Mouse (Mus musculus): ENCODE measurements at regions not wholly inside any gene's neighbourhood (a gene's known extent, or its start where the extent isn't known, plus 50 kb on each side); places are given as distances from the start of the nearest gene placed in this dataset.

GRCm38 (mm10) chr12:79942563-79943131, 170.2 kb downstream of the Zfp36l1 start:
- ATAC-seq (ENCODE audit: low FRiP score) = no peak
- no peaks in the 10 kb centered on the region for H3K27me3 ChIP-seq
- WGBS = 65% methylated on average over 10 of the region's 10 CpGs
- no peaks in the 10 kb centered on the region for H3K36me3 ChIP-seq
- no peak overlapping the region for H3K4me2 ChIP-seq
- peaks cover 15% of the 10 kb centered on the region for H3K4me1 ChIP-seq (replicated peaks)
- H3K4me3 ChIP-seq = no peak overlapping the region
- no peak overlapping the region for H3K9ac ChIP-seq
- H3K27ac ChIP-seq = no peak overlapping the region
- H3K9me3 ChIP-seq = no peaks in the 10 kb centered on the region

- Histone ChIP-seq H3K9me3 (no peaks in the 10 kb centered on the region), H3K36me3 (no peaks in the 10 kb centered on the region), H3K27ac (no peak overlapping the region), H3K4me1 (replicated peaks) (peaks cover 15% of the 10 kb centered on the region), H3K4me2 (no peak overlapping the region), H3K4me3 (no peak overlapping the region), H3K9ac (no peak overlapping the region), H3K27me3 (no peaks in the 10 kb centered on the region)
- WGBS = 54% methylated on average over 3 of the region's 3 CpGs
- ATAC-seq (ENCODE audit: low FRiP score) = no peak
Measured at GRCm38 (mm10) chr12:79941828-79942227, 171.0 kb downstream of the Zfp36l1 start.

GRCm38 (mm10) chr12:79939436-79939835, 173.4 kb downstream of the Zfp36l1 start:
- WGBS = 93% methylated on average over 9 of the region's 9 CpGs
- ATAC-seq (ENCODE audit: low FRiP score) = no peak

GRCm38 (mm10) chr12:79937876-79938275, 174.9 kb downstream of the Zfp36l1 start:
- WGBS = 95% methylated on average over 4 of the region's 4 CpGs
- Histone ChIP-seq H3K4me1 (replicated peaks) (no peaks in the 10 kb centered on the region), H3K4me2 (no peak overlapping the region), H3K9ac (no peak overlapping the region), H3K27ac (no peak overlapping the region), H3K36me3 (no peaks in the 10 kb centered on the region), H3K4me3 (no peak overlapping the region), H3K27me3 (no peaks in the 10 kb centered on the region), H3K9me3 (no peaks in the 10 kb centered on the region)
- ATAC-seq (ENCODE audit: low FRiP score) = no peak

More at GRCm38 (mm10) chr12:79939436-79939835, 173.4 kb downstream of the Zfp36l1 start:
- Histone ChIP-seq H3K9ac (no peak overlapping the region), H3K9me3 (no peaks in the 10 kb centered on the region), H3K4me1 (replicated peaks) (0 out of 2 replicates have a peak, but pooled peaks cover 2% of the 10 kb centered on the region), H3K36me3 (no peaks in the 10 kb centered on the region), H3K27ac (no peak overlapping the region), H3K4me3 (no peak overlapping the region), H3K27me3 (no peaks in the 10 kb centered on the region), H3K4me2 (no peak overlapping the region)

GRCm38 (mm10) chr12:79936698-79937097, 176.1 kb downstream of the Zfp36l1 start:
- 60% methylated on average over 5 of the region's 5 CpGs for WGBS
- no peak overlapping the region for H3K4me3 ChIP-seq
- ATAC-seq (ENCODE audit: low FRiP score) = no peak

GRCm38 (mm10) chr12:79934091-79934490, 178.7 kb downstream of the Zfp36l1 start:
- no peaks in the 10 kb centered on the region for H3K27me3 ChIP-seq
- no peak overlapping the region for H3K27ac ChIP-seq
- ATAC-seq (ENCODE audit: low FRiP score) = no peak
- WGBS = 37% methylated on average over 7 of the region's 7 CpGs
- no peak overlapping the region for H3K4me3 ChIP-seq
- no peaks in the 10 kb centered on the region for H3K9me3 ChIP-seq
- H3K36me3 ChIP-seq = no peaks in the 10 kb centered on the region
- H3K9ac ChIP-seq = no peak overlapping the region
- H3K4me2 ChIP-seq = no peak overlapping the region
- H3K4me1 ChIP-seq (replicated peaks) = peaks cover 9% of the 10 kb centered on the region

More at GRCm38 (mm10) chr12:79936698-79937097, 176.1 kb downstream of the Zfp36l1 start:
- peak overlapping the region; percentile 60; the same call in 1 of the 2 replicates for H3K27ac ChIP-seq
- peaks cover 1% of the 10 kb centered on the region for H3K4me1 ChIP-seq (replicated peaks)
- no peak overlapping the region for H3K9ac ChIP-seq
- H3K9me3 ChIP-seq = no peaks in the 10 kb centered on the region
- H3K27me3 ChIP-seq = no peaks in the 10 kb centered on the region
- H3K36me3 ChIP-seq = no peaks in the 10 kb centered on the region
- H3K4me2 ChIP-seq = no peak overlapping the region

GRCm38 (mm10) chr12:79932905-79933304, 179.9 kb downstream of the Zfp36l1 start:
- ATAC-seq (ENCODE audit: low FRiP score) = no peak
- no peak overlapping the region for H3K4me3 ChIP-seq
- no peak overlapping the region for H3K4me2 ChIP-seq
- no peak overlapping the region for H3K9ac ChIP-seq
- H3K36me3 ChIP-seq = no peaks in the 10 kb centered on the region
- H3K4me1 ChIP-seq (replicated peaks) = peaks cover 21% of the 10 kb centered on the region
- WGBS = 72% methylated on average over 7 of the region's 7 CpGs
- H3K27me3 ChIP-seq = no peaks in the 10 kb centered on the region
- H3K9me3 ChIP-seq = no peaks in the 10 kb centered on the region
- H3K27ac ChIP-seq = no peak overlapping the region

- no peak overlapping the region for H3K9ac ChIP-seq
- peaks cover 35% of the 10 kb centered on the region for H3K4me1 ChIP-seq (replicated peaks)
- no peak overlapping the region for H3K27ac ChIP-seq
Measured at GRCm38 (mm10) chr12:79931455-79931854, 181.4 kb downstream of the Zfp36l1 start.

GRCm38 (mm10) chr12:79929846-79930245, 183.0 kb downstream of the Zfp36l1 start:
- Histone ChIP-seq H3K4me1 (replicated peaks) (peaks cover 51% of the 10 kb centered on the region), H3K27me3 (no peaks in the 10 kb centered on the region), H3K4me3 (no peak overlapping the region), H3K9me3 (no peaks in the 10 kb centered on the region), H3K9ac (no peak overlapping the region), H3K27ac (no peak overlapping the region), H3K4me2 (no peak overlapping the region), H3K36me3 (no peaks in the 10 kb centered on the region)
- no peak for ATAC-seq (ENCODE audit: low FRiP score)
- WGBS = 85% methylated on average over 6 of the region's 6 CpGs

More at GRCm38 (mm10) chr12:79931455-79931854, 181.4 kb downstream of the Zfp36l1 start:
- H3K4me2 ChIP-seq = no peak overlapping the region
- H3K36me3 ChIP-seq = no peaks in the 10 kb centered on the region
- no peak for ATAC-seq (ENCODE audit: low FRiP score)
- H3K27me3 ChIP-seq = no peaks in the 10 kb centered on the region
- no peaks in the 10 kb centered on the region for H3K9me3 ChIP-seq
- no peak overlapping the region for H3K4me3 ChIP-seq
- 56% methylated on average over 5 of the region's 5 CpGs for WGBS

GRCm38 (mm10) chr12:79928739-79929380, 184.0 kb downstream of the Zfp36l1 start:
- peaks cover 60% of the 10 kb centered on the region for H3K4me1 ChIP-seq (replicated peaks)
- no peak for ATAC-seq (ENCODE audit: low FRiP score)
- H3K4me2 ChIP-seq = no peak overlapping the region
- H3K4me3 ChIP-seq = no peak overlapping the region
- H3K27ac ChIP-seq = peak overlapping the region; percentile 60; the same call in 1 of the 2 replicates
- WGBS = 49% methylated on average over 6 of the region's 6 CpGs
- no peaks in the 10 kb centered on the region for H3K27me3 ChIP-seq
- no peaks in the 10 kb centered on the region for H3K36me3 ChIP-seq
- no peak overlapping the region for H3K9ac ChIP-seq
- H3K9me3 ChIP-seq = no peaks in the 10 kb centered on the region

GRCm38 (mm10) chr12:79928298-79928697, 184.5 kb downstream of the Zfp36l1 start:
- no peak overlapping the region for H3K4me2 ChIP-seq
- ATAC-seq (ENCODE audit: low FRiP score) = no peak
- H3K4me3 ChIP-seq = no peak overlapping the region
- H3K4me1 ChIP-seq (replicated peaks) = peaks cover 60% of the 10 kb centered on the region
- H3K27me3 ChIP-seq = no peaks in the 10 kb centered on the region
- no peak overlapping the region for H3K9ac ChIP-seq
- 26% methylated on average over 4 of the region's 4 CpGs for WGBS
- H3K27ac ChIP-seq = peak overlapping the region; percentile 97; the same call in 1 of the 2 replicates
- no peaks in the 10 kb centered on the region for H3K36me3 ChIP-seq
- H3K9me3 ChIP-seq = no peaks in the 10 kb centered on the region

- Histone ChIP-seq H3K27ac (peak overlapping the region; percentile 97), H3K27me3 (no peaks in the 10 kb centered on the region), H3K9ac (peak overlapping the region; percentile 66), H3K9me3 (no peaks in the 10 kb centered on the region), H3K36me3 (no peaks in the 10 kb centered on the region), H3K4me1 (replicated peaks) (peaks cover 69% of the 10 kb centered on the region), H3K4me2 (peak overlapping the region; percentile 42), H3K4me3 (no peak overlapping the region)
- ATAC-seq (ENCODE audit: low FRiP score) = peak; percentile 36; the same call in 1 of the 2 replicates
- 8% methylated on average over 6 of the region's 6 CpGs for WGBS
Measured at GRCm38 (mm10) chr12:79925704-79926588, 186.9 kb downstream of the Zfp36l1 start.

All from hindbrain, embryonic 13.5 days (tissue).